Mouse (Mus musculus) heart, postnatal 0 days (tissue): ENCODE measurements at regions not wholly inside any gene's neighbourhood (a gene's known extent, or its start where the extent isn't known, plus 50 kb on each side); places are given as distances from the start of the nearest gene placed in this dataset.

Experiments
- CTCF ChIP-seq: IDR thresholded peaks from 2 replicates; pipeline ENCODE4 v1.5.1; 2016; ENCODE audit warnings: antibody characterized with exemption, control low read depth, low read depth
- EP300 ChIP-seq: IDR thresholded peaks from 2 replicates; pipeline ENCODE4 v1.6.1; 2016; ENCODE audit warnings: antibody characterized with exemption, low read depth

GRCm38 (mm10) chr1:169283440-169283839 is 247.8 kb downstream of the Nuf2 start:
- TF ChIP-seq CTCF (no peak), EP300 (no peak)
